Mouse (Mus musculus): ENCODE results near the gene Cbx8. TPM values are rescaled to one million over a fixed set of nuclear protein-coding genes. Genes with fewer than 3 reads are reported as not detected.

Gene Cbx8
- total RNA-seq, 2 experiments from 2014 or later = 0.38 to 1.4 TPM

- ATAC-seq (replicated peaks; ENCODE audit: low FRiP score, poor library complexity, severe bottlenecking) = no peak
These were observed 39.8 kb upstream of the Cbx8 start for GRCm38 (mm10) chr11:119080461-119081147.

- no peak for ATAC-seq (replicated peaks; ENCODE audit: low FRiP score, poor library complexity, severe bottlenecking)
These were observed 38.7 kb upstream of the Cbx8 start for GRCm38 (mm10) chr11:119079445-119079837.

DNA sequence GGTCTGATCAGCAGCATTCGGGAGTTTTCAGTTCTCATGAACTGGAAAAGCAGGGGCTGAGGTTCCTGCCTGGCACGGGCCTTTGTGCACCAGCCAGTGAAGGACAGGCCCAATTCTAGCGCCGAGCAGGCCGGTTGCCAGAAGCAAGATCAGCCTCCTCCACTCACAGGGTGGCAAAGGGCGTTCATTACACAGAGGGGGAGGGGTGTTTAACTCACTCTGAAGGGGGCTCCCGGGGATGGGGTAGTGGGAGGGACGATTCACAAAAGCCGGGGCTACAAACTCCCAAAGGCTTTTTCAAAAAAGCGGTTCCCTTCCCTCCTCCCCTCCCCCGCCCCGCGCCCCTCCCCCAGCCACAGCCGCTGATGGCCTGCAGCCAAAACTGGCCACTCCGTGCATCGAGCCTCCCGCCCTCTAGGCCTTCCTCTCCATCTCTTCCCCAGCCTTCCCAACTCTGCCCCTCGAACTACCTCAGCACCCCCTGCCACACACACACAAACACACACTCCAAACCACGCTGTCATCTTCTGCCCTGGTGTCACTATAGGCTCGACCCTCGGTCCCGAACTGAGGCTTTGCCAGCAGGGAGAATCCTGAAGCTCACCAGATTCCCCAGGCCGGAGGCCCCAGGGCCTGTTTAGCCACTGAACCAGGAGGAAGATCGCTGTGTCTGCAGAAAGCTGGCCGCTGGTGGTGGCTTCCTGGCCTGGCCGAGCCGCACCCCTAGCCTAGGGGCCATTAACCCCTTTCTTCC lies 38.1 kb upstream of the Cbx8 start:
- ATAC-seq (replicated peaks; ENCODE audit: low FRiP score, poor library complexity, severe bottlenecking) = no peak

DNA sequence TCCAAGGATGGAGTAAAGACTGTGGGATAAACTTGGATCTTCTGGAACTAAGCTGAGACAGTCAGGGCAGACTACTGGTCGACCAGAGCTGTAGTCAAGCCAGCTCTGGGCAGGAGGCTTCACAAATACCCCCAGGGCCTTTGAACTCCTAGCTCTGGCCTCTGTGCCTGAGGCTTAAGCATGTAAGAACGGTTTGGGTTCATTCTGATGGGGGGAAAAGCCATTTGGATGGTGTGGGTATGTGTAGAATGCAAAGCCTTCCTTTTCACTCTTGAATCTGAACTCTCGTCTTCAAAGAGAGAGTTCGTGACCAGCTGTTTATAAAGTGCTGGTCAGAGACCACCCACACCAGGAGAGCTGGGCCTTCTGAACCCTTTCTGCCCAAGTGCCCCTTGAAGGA lies 37.0 kb upstream of the Cbx8 start:
- no peak for ATAC-seq (replicated peaks; ENCODE audit: low FRiP score, poor library complexity, severe bottlenecking)

GRCm38 (mm10) chr11:119075805-119076204 lies 35.0 kb upstream of the Cbx8 start:
- no peak for ATAC-seq (replicated peaks; ENCODE audit: low FRiP score, poor library complexity, severe bottlenecking)

DNA sequence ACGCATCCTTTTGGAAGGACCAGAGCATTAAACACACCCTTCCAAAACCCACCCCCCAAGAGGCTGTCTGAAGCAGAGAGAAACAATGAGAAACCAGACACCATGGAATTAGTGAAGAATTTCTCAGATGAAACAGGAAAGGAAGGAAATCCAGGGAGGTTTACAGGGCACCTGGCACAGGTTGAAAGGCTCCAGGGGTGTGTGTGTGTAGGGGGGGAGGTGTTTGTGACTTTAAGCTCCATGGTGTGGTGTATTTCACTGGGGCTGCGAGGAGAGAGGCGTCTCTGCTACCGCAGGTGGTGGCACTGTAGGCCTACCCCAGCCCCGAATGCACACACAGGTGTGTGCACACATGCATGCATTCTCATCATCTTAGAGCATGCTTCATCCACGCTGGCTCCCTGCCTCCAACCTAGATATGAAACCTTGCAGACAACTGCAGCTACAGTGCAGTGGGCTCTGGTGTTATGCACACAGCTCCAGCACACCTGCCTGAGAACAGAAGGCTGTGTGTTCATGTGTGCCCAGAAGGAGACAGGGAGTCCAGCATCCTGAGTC lies 33.2 kb upstream of the Cbx8 start:
- no peak for ATAC-seq (replicated peaks; ENCODE audit: low FRiP score, poor library complexity, severe bottlenecking)

DNA sequence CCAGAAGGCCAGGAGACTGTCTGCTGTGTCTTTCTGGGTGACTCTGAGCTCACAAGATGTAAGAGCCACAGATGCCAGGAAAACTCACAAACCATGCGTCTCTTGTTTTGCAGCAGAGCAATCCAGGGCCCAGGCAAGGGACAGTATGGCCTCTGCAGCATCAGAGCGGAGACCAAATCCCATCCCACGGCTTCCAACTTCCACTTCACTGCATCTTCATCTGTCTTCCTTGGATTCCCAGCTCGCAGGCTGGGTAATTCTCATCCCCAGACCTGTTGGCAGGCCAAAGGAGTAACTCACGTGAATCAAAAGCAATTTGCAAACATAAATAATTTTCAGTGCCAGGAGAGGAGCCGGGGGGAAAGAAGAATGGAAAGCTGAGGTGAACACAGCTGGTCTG lies 32.2 kb upstream of the Cbx8 start:
- ATAC-seq (replicated peaks; ENCODE audit: low FRiP score, poor library complexity, severe bottlenecking) = no peak

GRCm38 (mm10) chr11:119072239-119072638 lies 31.5 kb upstream of the Cbx8 start:
- ATAC-seq (replicated peaks; ENCODE audit: low FRiP score, poor library complexity, severe bottlenecking) = no peak

DNA sequence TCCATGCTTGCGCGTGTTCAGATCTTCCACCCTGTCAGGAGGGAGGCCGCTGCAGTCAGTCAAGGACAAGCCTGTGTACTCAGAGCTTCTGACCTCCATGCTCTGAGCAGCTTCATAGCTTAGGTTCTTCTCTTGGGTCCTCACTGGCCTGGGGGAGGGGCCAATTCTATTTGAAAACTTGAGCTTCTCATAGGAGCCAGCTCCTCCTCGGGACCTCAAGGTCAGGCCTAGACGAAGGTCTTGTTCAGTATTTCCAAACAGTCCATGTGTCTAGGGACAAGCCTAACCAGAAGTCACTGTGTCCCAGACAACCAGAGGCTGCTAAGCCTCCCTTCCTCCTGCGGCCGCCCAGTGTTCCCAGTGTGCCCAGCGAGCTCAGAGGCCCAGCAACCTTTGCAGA lies 26.1 kb upstream of the Cbx8 start:
- no peak for ATAC-seq (replicated peaks; ENCODE audit: low FRiP score, poor library complexity, severe bottlenecking)

DNA sequence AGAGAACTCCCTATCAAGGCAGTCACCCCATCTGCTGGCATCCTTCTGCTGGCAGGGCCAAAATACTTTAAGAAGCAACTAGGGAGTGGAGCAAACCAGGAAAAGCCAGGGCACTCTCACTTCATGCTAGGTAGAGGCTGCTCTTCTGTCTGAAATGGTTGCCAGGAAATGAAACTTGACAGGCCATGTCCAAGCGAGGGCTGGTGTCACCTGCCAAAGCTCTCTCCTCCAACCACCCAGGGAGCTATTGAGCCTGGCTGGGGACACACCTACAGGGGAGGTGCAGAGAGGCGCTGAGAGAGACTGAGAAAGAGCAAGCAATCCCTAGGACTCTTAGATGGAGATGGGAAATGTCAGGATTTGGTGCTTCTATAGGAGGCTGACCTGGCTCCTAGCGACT lies 18.5 kb upstream of the Cbx8 start:
- ATAC-seq (replicated peaks; ENCODE audit: low FRiP score, poor library complexity, severe bottlenecking) = no peak

DNA sequence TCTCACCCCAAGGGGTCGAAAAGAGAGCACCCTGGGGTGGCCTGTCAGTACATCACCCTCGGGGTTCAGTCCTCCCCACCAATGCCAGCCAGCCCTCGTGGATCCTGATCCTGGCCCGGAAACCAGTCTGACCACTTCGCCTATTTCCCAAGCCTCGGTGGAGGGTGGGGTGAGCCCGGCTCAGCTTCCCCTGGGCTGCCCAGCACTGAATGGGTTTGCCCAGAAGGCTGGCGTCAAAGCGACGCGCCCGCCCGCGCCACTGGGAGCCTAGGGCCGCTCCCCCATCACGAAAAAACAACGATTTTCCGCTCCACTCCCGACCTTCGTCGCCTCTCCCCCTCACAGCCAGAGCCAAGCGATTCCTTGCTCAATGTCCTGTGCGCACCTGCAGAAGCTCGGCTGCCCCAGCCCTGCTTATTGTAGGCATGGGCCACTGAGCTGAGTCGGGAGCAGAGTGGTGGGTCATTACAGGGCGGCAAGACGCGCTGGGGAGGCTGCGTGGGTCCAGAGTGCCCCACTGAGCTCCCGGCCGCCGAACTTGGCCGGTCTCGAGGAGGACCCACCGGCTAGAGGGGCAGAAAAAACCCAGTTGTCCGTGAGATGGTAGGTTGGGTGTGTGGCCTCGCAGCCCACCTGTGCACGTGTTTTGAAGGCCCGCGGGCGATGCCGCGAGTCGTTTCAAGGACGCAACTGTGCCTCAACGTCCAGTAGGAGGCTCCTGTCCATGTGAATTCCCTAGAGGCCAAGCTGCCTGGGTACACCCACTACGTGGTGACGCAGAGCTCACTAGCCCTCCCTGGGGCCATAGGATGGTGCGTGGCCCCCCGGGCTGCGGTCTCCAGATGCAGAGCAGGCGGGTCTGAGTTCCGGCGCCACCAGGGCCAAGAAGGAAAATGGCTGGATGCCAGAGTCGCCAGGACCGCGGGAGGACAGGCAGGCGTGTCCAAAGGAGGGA lies 17.5 kb upstream of the Cbx8 start:
- ATAC-seq (replicated peaks; ENCODE audit: low FRiP score, poor library complexity, severe bottlenecking) = no peak

- ATAC-seq (replicated peaks; ENCODE audit: low FRiP score, poor library complexity, severe bottlenecking) = no peak
These were observed 16.5 kb upstream of the Cbx8 start for GRCm38 (mm10) chr11:119057291-119057690.

GRCm38 (mm10) chr11:119056301-119057211 lies 15.8 kb upstream of the Cbx8 start:
- no peak for ATAC-seq (replicated peaks; ENCODE audit: low FRiP score, poor library complexity, severe bottlenecking)

DNA sequence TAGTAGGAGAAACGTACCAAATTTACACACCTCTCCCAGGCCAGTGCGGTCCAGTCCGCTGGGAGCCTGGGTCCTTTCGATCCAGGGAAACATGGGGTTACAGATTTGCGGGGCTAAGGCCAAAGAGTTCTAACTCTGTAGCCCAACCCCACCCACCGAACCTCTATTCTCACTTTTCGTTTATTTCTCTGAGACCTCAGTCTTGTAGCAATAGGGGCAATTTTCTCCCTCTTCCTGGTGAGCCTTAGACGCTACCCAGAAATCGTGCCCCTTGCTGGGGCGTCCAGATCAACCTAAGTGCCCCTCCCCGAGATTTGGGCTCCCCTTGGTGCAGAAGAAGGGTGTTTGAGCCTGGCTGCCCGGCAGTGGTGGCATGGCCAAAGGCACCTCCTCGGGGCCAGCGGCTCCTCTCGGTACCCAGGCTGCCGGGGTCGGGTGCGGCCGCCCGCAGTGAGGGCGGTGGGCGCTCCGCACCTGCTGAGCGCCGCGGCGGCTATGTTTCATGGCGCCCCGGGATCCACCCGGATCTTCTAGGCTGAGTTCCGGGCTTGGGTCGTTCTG lies 14.9 kb upstream of the Cbx8 start:
- no peak for ATAC-seq (replicated peaks; ENCODE audit: low FRiP score, poor library complexity, severe bottlenecking)

DNA sequence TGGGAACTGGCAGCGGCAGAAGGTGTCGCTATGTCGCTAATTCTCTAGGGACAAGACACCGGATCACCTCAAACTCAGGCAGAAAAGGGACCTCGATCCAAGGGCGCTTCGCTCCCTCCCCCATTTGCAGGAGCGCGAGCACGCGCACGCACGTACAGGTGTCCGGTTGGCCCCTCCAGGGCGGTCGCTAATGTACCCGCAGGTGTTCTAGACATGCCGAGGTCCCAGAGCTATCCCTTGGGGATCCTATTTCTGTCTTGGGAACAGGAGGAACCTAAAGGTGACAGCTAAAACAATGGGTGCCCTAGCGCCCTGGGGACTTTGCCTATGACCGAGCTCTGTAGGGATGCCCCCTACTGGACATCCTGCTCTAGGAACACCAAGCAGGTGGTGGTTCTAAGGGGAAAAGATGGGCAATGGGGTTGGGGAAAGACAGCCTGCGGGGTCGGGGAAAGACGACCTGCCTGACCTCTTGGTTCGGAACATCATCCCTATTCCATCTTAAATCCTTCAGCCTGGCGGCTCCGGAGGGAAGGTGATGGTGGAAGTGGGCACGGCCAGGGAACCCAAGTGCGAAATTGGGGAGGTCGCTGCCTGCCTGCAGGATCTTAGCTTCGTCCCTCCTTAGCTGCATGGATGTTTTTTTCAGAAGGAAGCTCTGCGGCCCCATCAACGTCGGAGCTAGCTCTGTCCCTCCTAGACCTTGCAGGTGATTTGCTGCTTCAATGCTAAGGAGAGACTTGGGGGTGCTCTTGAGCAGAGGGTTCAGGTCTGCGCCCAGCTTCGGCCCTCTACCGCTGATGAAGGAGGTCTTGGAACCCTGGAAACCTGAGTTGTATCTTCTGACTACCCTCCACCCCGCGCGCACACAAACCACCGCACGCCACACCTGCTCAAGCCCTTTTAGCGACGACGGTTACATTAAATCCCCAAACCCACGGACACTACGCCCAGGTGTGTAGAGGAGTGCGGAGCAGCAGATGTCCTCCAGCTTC lies 13.9 kb upstream of the Cbx8 start:
- ATAC-seq (replicated peaks; ENCODE audit: low FRiP score, poor library complexity, severe bottlenecking) = no peak

DNA sequence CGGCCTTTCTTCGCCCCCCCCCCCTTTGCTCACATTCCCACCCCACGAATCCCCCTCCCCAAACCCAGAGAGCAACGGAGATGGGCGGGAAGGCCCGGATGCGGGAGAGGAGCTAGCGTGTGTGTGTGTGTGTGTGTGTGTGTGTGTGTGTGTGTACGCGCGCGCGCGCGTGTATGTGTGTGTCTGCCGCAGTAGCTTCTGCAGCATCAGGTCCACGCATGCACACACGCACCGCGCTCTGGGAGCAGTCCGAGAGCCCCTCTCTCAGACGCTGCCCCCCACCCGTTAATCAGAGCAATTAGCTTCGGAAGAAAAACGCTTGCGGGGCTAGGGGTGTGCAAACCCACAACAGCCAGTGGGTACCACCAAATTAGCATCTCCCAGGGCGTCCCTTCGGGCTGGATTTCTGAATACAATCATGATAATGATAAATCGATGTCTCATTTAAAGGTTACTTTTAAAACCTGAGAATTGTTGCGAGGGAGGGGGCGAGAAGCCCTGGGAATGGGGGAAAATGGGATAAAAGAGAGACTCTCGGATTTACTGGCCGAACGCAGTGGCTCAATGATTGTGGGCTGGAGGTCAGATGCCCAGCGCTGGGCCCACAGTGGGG lies 13.1 kb upstream of the Cbx8 start:
- no peak for ATAC-seq (replicated peaks; ENCODE audit: low FRiP score, poor library complexity, severe bottlenecking)

- no peak for ATAC-seq (replicated peaks; ENCODE audit: low FRiP score, poor library complexity, severe bottlenecking)
These were observed 12.5 kb upstream of the Cbx8 start for GRCm38 (mm10) chr11:119053257-119053670.

Measured in erythroblast, adult 5-6 weeks (primary cell).